In genomic region chr11:46258207-46258606, GRCm38 (mm10) we compare ENCODE assay signal across 11 mouse cellular contexts. TPM values are rescaled to one million over a fixed set of nuclear protein-coding genes. Genes with fewer than 3 reads are reported as not detected.
DNase-seq lines count a peak whose midpoint lies in the region; ATAC-seq and TF ChIP-seq lines count a peak whose summit lies in the region.
"Had no signal": no experiment of that assay in that cellular context is flagged by ENCODE, and none has a peak within 500 bp of the region (broad histone marks: within the 10 kb centered on the region; RNA-seq: fewer than 3 reads in every experiment).

No protein-coding gene starts in this region.

- intact Hi-C loops in left cerebral cortex, adult 2 months (cut with DNase I): no loop called here

- TF ChIP-seq CTCF in left cerebral cortex, adult 2 months (IDR thresholded peaks at IDR 0.05): peak; percentile 53
- peak; percentile 43 for TF ChIP-seq CTCF in E14TG2a.4 (conservative IDR thresholded peaks at IDR 0.05; ENCODE audit: low read length)
- TF ChIP-seq CTCF in hindbrain, postnatal 0 days (IDR thresholded peaks at IDR 0.05; ENCODE audit: low read depth): peak; percentile 66

- H3K27ac ChIP-seq in left cerebral cortex, adult 2 months: no peak overlapping the region
- no peak overlapping the region for H3K27ac ChIP-seq in hindbrain, postnatal 0 days
- H3K27ac ChIP-seq: heart, embryonic 13.5 days had no signal

- no peak overlapping the region for H3K4me3 ChIP-seq in left cerebral cortex, adult 2 months
- H3K4me3 ChIP-seq in E14TG2a.4 (replicated peaks; ENCODE audit: low read length): no peak overlapping the region
- H3K4me3 ChIP-seq in hindbrain, postnatal 0 days (ENCODE audit: low read length): no peak overlapping the region
- H3K4me3 ChIP-seq: heart, embryonic 13.5 days; megakaryocyte, embryonic 14.5 days had no signal

- H3K9ac ChIP-seq in hindbrain, postnatal 0 days (replicated peaks; ENCODE audit: low read length): no peak overlapping the region
- H3K9ac ChIP-seq: heart, embryonic 13.5 days had no signal

- H3K9me3 ChIP-seq in E14TG2a.4 (ENCODE audit: low read length): peaks cover 27% of the 10 kb centered on the region
- no peaks in the 10 kb centered on the region for H3K9me3 ChIP-seq in hindbrain, postnatal 0 days (ENCODE audit: low read length)
- H3K9me3 ChIP-seq: G1E; heart, embryonic 13.5 days had no signal

- no peak overlapping the region for H3K4me2 ChIP-seq in hindbrain, postnatal 0 days (ENCODE audit: low read depth, low read length)
- H3K4me2 ChIP-seq: heart, embryonic 13.5 days had no signal

- ATAC-seq in hindbrain, postnatal 0 days: no peak
- ATAC-seq in activated CD4-positive, CD25-positive, alpha-beta regulatory T cell, adult 4 months: no peak

- H3K4me1 ChIP-seq in E14TG2a.4 (replicated peaks; ENCODE audit: low read depth, low read length): peaks cover 23% of the 10 kb centered on the region
- no peaks in the 10 kb centered on the region for H3K4me1 ChIP-seq in hindbrain, postnatal 0 days (ENCODE audit: insufficient read depth, low read length)
- H3K4me1 ChIP-seq: heart, embryonic 13.5 days had no signal

- peak; percentile 37 to 64 for DNase-seq in cerebellum, postnatal 25 days
- no peak for DNase-seq in cerebellum, adult 9-10 months
- DNase-seq in left cerebral cortex, adult 2 months (ENCODE audit: extremely low spot score in 1 of 2, low spot score in 2 of 2): no peak
- DNase-seq in left cerebral cortex, adult 8-10 months (ENCODE audit: low spot score in 2 of 2): no peak
- DNase-seq in hindbrain, postnatal 0 days (ENCODE audit: low spot score): peak; percentile 56
- DNase-seq in MN1 (ENCODE audit: low spot score): no peak

- H3K36me3 ChIP-seq in E14TG2a.4 (ENCODE audit: insufficient read depth, low read length): peaks cover 38% of the 10 kb centered on the region
- peaks cover 61% of the 10 kb centered on the region for H3K36me3 ChIP-seq in hindbrain, postnatal 0 days (ENCODE audit: insufficient read depth, low read length)
- H3K36me3 ChIP-seq: G1E had no signal

- no peaks in the 10 kb centered on the region for H3K27me3 ChIP-seq in E14TG2a.4 (ENCODE audit: insufficient read depth, low read length)
- no peaks in the 10 kb centered on the region for H3K27me3 ChIP-seq in hindbrain, postnatal 0 days (ENCODE audit: insufficient read depth, low read length)
- H3K27me3 ChIP-seq: heart, embryonic 13.5 days; megakaryocyte, embryonic 14.5 days had no signal

- 81% methylated on average over 4 of the region's 4 CpGs for WGBS in hindbrain, postnatal 0 days

RNA-seq across cellular contexts. Expression of gene Fndc9, which starts 22.9 kb away (rescaled TPM):
- 1 to 10 TPM; 4.9 to 5.2 TPM for total RNA-seq in left cerebral cortex, adult 2 months (2021)
- 1 to 10 TPM; 3.6 to 5.7 (median 4.2) TPM for total RNA-seq in left cerebral cortex, adult 8-10 months (2022)
- 1.8 and 2.2 TPM in 2 replicates for total RNA-seq in hindbrain, postnatal 0 days (2014; rRNA removed)
- polyA plus RNA-seq in hindbrain, postnatal 0 days (2015; fragmentation: Nextera tagmentation; extraction: Ambion mirVana): 3.8 and 5.0 TPM in 2 replicates
- polyA plus RNA-seq in activated CD4-positive, CD25-positive, alpha-beta regulatory T cell, adult 4 months (2017; shearing (Covaris generic)): under 1 TPM; 0.71 to 0.94 TPM
- polyA plus RNA-seq: G1E had no signal

RNA-seq across cellular contexts. Expression of gene Cyfip2, which starts 54.5 kb away (rescaled TPM):
- total RNA-seq in left cerebral cortex, adult 2 months (2021): 100 to 1,000 TPM; 606 to 614 TPM
- 100 to 1,000 TPM; 534 to 625 (median 593) TPM for total RNA-seq in left cerebral cortex, adult 8-10 months (2022)
- total RNA-seq in hindbrain, postnatal 0 days (2014; rRNA removed): 136 and 162 TPM in 2 replicates
- 72.4 and 79.1 TPM in 2 replicates for polyA plus RNA-seq in hindbrain, postnatal 0 days (2015; fragmentation: Nextera tagmentation; extraction: Ambion mirVana)
- polyA plus RNA-seq in activated CD4-positive, CD25-positive, alpha-beta regulatory T cell, adult 4 months (2017; shearing (Covaris generic)): 10 to 100 TPM; 66.7 to 74.4 TPM

Comparison
In these comparisons a context has a peak if more than half of its experiments do, and no peak if none do; other contexts are left out.
1. DNase-seq: peak in cerebellum, postnatal 25 days (2 of 2) and hindbrain, postnatal 0 days (single experiment); none in cerebellum, adult 9-10 months (single experiment), left cerebral cortex, adult 2 months (0 of 2), left cerebral cortex, adult 8-10 months (0 of 2) and MN1 (single experiment).
2. Peak in every context shown above with its lines, with median percentiles within 50 percentile points of each other: CTCF ChIP-seq.